Mouse (Mus musculus) liver, adult 10 weeks (tissue): ENCODE results near the gene Cep164. TPM values are rescaled to one million over a fixed set of nuclear protein-coding genes. Genes with fewer than 3 reads are reported as not detected.

Source experiments
- polyA plus RNA-seq: library from polyadenylated mRNA; stranded (reverse); fragments of 350-450 nt; fragmentation: Illumina TruSeq; extraction: RNeasy Lipid Tissue Mini Kit (QIAGEN cat#74804); gene quantifications from one replicate; pipeline ENCODE4 v1.2.3, GENCODE M21; 2014; ENCODE audit warnings: low read depth, low replicate concordance

The Cep164 gene
- polyA plus RNA-seq: 1.4 TPM

DNA sequence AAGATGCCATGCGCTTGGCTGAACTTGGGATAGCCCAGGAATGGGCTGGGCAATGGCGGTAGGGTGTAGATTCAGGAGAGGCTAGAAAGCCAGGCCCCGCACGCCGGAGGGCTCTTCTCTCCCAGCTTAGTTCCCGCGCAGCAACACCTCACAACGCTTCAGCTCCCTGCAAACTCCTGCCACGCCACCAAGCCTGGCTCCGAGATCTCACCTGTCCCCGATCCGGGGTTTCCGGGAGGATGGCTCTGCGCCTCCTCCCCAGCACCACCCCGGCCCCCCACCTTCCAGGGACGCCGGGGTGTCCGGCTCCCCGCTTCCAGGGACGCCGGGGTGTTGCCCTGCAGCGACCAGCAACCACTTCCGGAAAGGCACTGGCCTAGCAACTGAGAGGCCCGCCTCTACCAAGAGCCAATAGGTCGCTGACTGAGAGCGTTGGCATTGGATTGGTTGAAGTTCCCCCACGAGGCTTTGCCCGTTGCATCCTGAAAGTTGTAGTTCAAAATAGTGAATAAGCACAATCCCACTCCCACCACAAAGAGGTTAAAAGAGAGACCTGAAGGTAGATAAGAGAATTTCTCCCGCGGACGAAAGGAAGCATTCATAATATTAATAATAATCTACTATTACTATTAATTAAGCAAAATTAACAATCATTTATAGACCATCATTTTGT lies at the start of gene Cep164:
TSS of gene Cep164 (minus strand) at position 401 of the 673 bp plus-strand sequence.

DNA sequence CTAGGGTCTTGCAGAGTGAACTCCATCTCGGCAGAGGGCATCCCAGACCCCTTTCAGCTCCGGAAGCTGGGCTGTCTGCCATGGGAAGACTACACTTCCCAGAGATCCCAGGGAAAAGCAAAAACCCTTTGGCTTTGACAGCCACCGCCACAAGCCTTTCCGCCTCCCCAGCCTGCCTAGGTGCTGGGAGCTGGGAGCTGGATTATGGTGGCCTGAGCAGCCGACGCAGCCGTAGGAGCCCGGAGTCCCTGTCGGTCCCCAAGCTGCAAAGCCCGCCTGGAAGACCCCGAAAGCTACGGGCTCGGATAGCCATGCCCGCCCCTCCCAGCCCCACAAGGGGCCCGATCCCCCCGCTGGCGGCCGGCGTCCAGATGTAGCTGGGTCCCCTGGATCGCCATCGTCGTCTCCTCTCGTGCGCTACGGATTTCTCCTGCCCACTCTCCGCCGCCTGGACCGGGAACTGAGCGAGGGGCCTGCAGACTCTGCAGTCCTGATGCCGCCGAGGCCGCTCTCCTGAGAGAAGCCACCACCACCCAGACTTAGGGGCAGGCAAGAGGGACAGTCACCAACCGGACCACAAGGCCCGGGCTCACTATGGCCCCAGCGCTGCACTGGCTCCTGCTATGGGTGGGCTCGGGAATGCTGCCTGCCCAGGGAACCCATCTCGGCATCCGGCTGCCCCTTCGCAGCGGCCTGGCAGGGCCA lies 10.1 kb upstream of the Cep164 start, which contains the start of gene Bace1:
TSS of gene Bace1 (plus strand) at position 147 of the 705 bp plus-strand sequence.

Other genes with a start within 250 kb of the Cep164 start
- 12.8 TPM for gene Bace1, start 9.9 kb upstream of the Cep164 start, polyA plus RNA-seq
- 5.1 TPM for gene Pcsk7, start 77.8 kb upstream of the Cep164 start, polyA plus RNA-seq
- gene Rnf214, start 78.2 kb upstream of the Cep164 start, polyA plus RNA-seq: 31.3 TPM
- gene Tagln, start 107.4 kb upstream of the Cep164 start, polyA plus RNA-seq: 2.8 TPM
- gene Sidt2, start 126.6 kb upstream of the Cep164 start, polyA plus RNA-seq: 12.3 TPM
- 24.0 TPM for gene Pafah1b2, start 184.0 kb upstream of the Cep164 start, polyA plus RNA-seq
- 7.5 TPM for gene Sik3, start 184.1 kb upstream of the Cep164 start, polyA plus RNA-seq